Mouse (Mus musculus): ENCODE measurements around the gene Gm49387. TPM values are rescaled to one million over a fixed set of nuclear protein-coding genes. Genes with fewer than 3 reads are reported as not detected.
A peak's percentile ranks its signal among the peaks of the same experiment; 100 is the strongest.

Gm49387 gene
- polyA plus RNA-seq, 1 experiment from 2014 or later: 0.69 TPM

DNA sequence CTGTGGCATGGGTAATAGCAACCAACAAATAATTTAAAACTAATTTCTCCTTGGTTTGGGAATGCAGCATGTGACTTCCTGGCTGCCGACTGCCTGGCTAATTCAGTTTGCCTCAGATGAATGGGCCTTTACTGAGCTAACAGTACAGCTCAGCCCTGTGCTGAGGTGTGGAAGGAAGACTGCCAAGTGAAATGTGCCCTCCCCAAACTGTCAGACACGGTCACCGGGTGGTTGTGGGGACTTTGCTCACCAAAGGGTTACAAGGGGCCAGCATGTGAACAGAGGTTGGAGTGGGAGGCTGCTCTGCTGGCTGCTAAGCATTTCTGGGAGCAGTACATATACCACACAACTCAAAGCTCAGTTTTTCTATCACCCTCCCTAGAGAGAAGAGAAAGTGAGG lies 46.0 kb downstream of the Gm49387 start:
- H3K4me3 ChIP-seq (replicated peaks): no peak overlapping the region
- no peak overlapping the region for H3K27ac ChIP-seq
- WGBS (ENCODE audit: insufficient replicate concordance): 68% methylated on average over 3 of the region's 3 CpGs
- no peaks in the 10 kb centered on the region for H3K36me3 ChIP-seq
- ATAC-seq (ENCODE audit: low read depth) (0 out of 2 replicates have a peak, but pooled peaks have one; percentile 29), DNase-seq (no peak)
- no peaks in the 10 kb centered on the region for H3K4me1 ChIP-seq (replicated peaks)
- no peak overlapping the region for H3K9ac ChIP-seq
- H3K9me3 ChIP-seq (replicated peaks): no peaks in the 10 kb centered on the region
- H3K4me2 ChIP-seq: no peak overlapping the region
- no peaks in the 10 kb centered on the region for H3K27me3 ChIP-seq

DNA sequence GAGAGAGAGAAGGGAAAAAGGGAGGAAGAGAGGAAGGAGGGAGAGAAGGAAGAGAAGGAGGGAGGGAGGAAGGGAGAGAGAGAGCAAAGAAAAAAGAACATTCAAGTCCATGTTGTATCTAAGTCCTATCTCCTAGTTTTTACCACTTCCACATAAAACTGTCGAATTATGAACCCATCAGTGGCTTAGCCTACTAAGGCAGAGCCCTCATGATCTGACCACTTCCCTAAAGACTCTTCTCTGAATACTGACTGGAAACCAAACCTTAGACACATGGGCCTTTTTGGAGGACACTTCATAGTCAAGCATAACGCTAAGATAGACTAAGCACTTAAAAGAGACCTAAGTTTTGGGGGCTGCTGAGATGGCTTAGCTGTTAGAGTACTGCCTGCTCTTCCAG lies 47.6 kb downstream of the Gm49387 start:
- no peak overlapping the region for H3K4me2 ChIP-seq
- H3K4me3 ChIP-seq (replicated peaks): no peak overlapping the region
- no peaks in the 10 kb centered on the region for H3K9me3 ChIP-seq (replicated peaks)
- no peaks in the 10 kb centered on the region for H3K4me1 ChIP-seq (replicated peaks)
- H3K36me3 ChIP-seq: no peaks in the 10 kb centered on the region
- H3K9ac ChIP-seq: no peak overlapping the region
- WGBS (ENCODE audit: insufficient replicate concordance): 22% methylated on average over 2 of the region's 2 CpGs
- no peak for DNase-seq
- no peak for ATAC-seq (ENCODE audit: low read depth)
- H3K27me3 ChIP-seq: no peaks in the 10 kb centered on the region
- H3K27ac ChIP-seq: no peak overlapping the region

DNA sequence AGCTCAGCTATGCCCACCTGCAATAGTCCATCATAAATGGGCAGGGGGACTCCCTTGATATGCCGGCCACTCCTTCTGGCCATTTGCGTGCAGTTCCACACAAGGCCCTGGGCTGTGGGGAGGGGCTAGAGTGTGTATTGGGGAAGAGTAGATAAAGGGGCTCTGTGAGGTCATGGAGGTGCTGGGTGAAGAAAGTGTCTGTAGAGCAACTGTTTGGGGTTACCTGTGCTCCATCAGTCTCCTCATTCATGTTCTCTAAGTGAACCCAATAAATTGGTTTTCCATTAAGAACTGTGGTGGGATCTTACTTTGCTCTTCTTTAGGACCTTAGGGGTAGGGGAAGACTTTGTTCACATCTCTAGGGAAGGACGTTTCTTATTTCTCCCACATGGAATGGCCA lies 49.4 kb downstream of the Gm49387 start, which contains the start of gene Colq:
TSS of gene Colq (minus strand) at position 101 of the 400 bp plus-strand sequence.
- Histone ChIP-seq H3K36me3 (no peaks in the 10 kb centered on the region), H3K4me2 (no peak within 1 kb of the TSS), H3K4me1 (replicated peaks) (no peaks in the 10 kb centered on the region), H3K9ac (no peak within 1 kb of the TSS), H3K4me3 (replicated peaks) (no peak within 1 kb of the TSS), H3K9me3 (replicated peaks) (no peaks in the 10 kb centered on the region), H3K27ac (no peak within 1 kb of the TSS), H3K27me3 (no peaks in the 10 kb centered on the region)
- no peak for DNase-seq
- WGBS (ENCODE audit: insufficient replicate concordance): 70% methylated on average over 3 of the region's 3 CpGs
- ATAC-seq (ENCODE audit: low read depth): no peak

GRCm38 (mm10) chr14:31586451-31586850 lies 54.2 kb downstream of the Gm49387 start:
- no peaks in the 10 kb centered on the region for H3K4me1 ChIP-seq (replicated peaks)
- H3K4me3 ChIP-seq (replicated peaks): no peak overlapping the region
- no peaks in the 10 kb centered on the region for H3K27me3 ChIP-seq
- no peak for DNase-seq
- ATAC-seq (ENCODE audit: low read depth): no peak
- no peak overlapping the region for H3K27ac ChIP-seq
- H3K9ac ChIP-seq: no peak overlapping the region
- no peak overlapping the region for H3K4me2 ChIP-seq
- peaks cover 2% of the 10 kb centered on the region; the same call in 1 of the 2 replicates for H3K9me3 ChIP-seq (replicated peaks)
- H3K36me3 ChIP-seq: no peaks in the 10 kb centered on the region
- 72% methylated on average over 8 of the region's 8 CpGs for WGBS (ENCODE audit: insufficient replicate concordance)

- DNase-seq (no peak), ATAC-seq (ENCODE audit: low read depth) (no peak)
- Histone ChIP-seq H3K9me3 (replicated peaks) (peaks cover 3% of the 10 kb centered on the region; the same call in 1 of the 2 replicates), H3K27ac (no peak overlapping the region), H3K36me3 (no peaks in the 10 kb centered on the region), H3K4me1 (replicated peaks) (no peaks in the 10 kb centered on the region), H3K4me3 (replicated peaks) (no peak overlapping the region), H3K27me3 (no peaks in the 10 kb centered on the region), H3K9ac (no peak overlapping the region), H3K4me2 (no peak overlapping the region)
- 51% methylated on average over 7 of the region's 9 CpGs for WGBS (ENCODE audit: insufficient replicate concordance)
Observed at GRCm38 (mm10) chr14:31583082-31583481, 57.6 kb downstream of the Gm49387 start.

GRCm38 (mm10) chr14:31577966-31578735 lies 62.5 kb downstream of the Gm49387 start:
- Histone ChIP-seq H3K27ac (no peak overlapping the region), H3K27me3 (peaks cover 5% of the 10 kb centered on the region), H3K9me3 (replicated peaks) (peaks cover 3% of the 10 kb centered on the region; the same call in 1 of the 2 replicates), H3K4me2 (no peak overlapping the region), H3K4me1 (replicated peaks) (peaks cover under 1% of the 10 kb centered on the region; the same call in 1 of the 2 replicates), H3K9ac (no peak overlapping the region), H3K36me3 (no peaks in the 10 kb centered on the region), H3K4me3 (replicated peaks) (no peak overlapping the region)
- DNase-seq (no peak), ATAC-seq (ENCODE audit: low read depth) (no peak)
- WGBS (ENCODE audit: insufficient replicate concordance): 59% methylated on average over 9 of the region's 9 CpGs

GRCm38 (mm10) chr14:31576846-31577697 lies 63.6 kb downstream of the Gm49387 start:
- Histone ChIP-seq H3K27ac (no peak overlapping the region), H3K27me3 (peaks cover 5% of the 10 kb centered on the region), H3K4me1 (replicated peaks) (peaks cover 4% of the 10 kb centered on the region; the same call in 1 of the 2 replicates), H3K9me3 (replicated peaks) (peaks cover 3% of the 10 kb centered on the region; the same call in 1 of the 2 replicates), H3K36me3 (no peaks in the 10 kb centered on the region), H3K4me2 (no peak overlapping the region), H3K9ac (no peak overlapping the region), H3K4me3 (replicated peaks) (no peak overlapping the region)
- WGBS (ENCODE audit: insufficient replicate concordance): 24% methylated on average over 10 of the region's 10 CpGs
- ATAC-seq (ENCODE audit: low read depth) (no peak), DNase-seq (no peak)

GRCm38 (mm10) chr14:31575866-31576265 lies 64.8 kb downstream of the Gm49387 start:
- Histone ChIP-seq H3K9me3 (replicated peaks) (no peaks in the 10 kb centered on the region), H3K4me3 (replicated peaks) (no peak overlapping the region), H3K4me2 (no peak overlapping the region), H3K27me3 (peaks cover 5% of the 10 kb centered on the region), H3K9ac (no peak overlapping the region), H3K4me1 (replicated peaks) (peaks cover 10% of the 10 kb centered on the region), H3K27ac (no peak overlapping the region), H3K36me3 (no peaks in the 10 kb centered on the region)
- ATAC-seq (ENCODE audit: low read depth) (no peak), DNase-seq (no peak)
- WGBS (ENCODE audit: insufficient replicate concordance): 69% methylated on average over 9 of the region's 9 CpGs

DNA sequence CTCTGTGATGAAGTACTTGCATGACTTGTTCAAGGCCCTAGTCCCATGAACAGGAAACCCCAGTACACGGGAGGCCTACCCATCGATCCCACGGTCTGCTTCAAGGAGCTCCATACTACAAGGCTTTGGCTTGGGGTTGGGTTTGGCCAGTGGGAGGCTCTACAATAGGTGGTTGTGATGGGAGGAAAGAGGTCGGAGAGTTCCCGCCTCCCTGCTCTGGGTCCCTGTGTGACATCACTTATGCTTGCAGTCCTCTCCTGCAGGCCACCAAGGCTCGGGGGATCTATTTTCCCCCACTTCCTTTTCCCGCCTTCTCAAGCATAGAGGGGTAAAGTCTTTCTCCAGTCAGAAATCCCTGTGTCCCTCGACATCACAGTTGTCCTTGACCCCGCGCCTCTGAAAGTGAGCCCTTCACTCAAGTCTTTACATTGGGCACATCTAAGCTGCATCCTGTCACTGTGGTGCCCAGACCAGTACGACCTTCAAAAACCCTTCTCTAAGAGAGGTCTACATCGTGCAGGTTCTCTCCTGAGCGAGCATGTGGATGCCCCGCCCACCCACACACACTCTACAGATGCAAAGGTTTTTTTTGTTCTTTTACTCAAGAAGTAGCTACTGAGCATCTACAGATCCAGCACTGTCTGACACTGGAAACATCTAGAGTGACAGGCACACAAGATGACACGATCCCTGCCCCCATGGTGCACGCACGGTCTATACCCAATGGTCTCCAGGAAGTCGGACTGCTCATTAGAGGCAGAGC lies 65.6 kb downstream of the Gm49387 start:
- 73% methylated on average over 18 of the region's 18 CpGs for WGBS (ENCODE audit: insufficient replicate concordance)
- Histone ChIP-seq H3K9me3 (replicated peaks) (no peaks in the 10 kb centered on the region), H3K4me2 (no peak overlapping the region), H3K27ac (no peak overlapping the region), H3K4me1 (replicated peaks) (peaks cover 18% of the 10 kb centered on the region), H3K27me3 (peaks cover 5% of the 10 kb centered on the region), H3K36me3 (no peaks in the 10 kb centered on the region), H3K9ac (no peak overlapping the region), H3K4me3 (replicated peaks) (no peak overlapping the region)
- no peak for DNase-seq
- ATAC-seq (ENCODE audit: low read depth): no peak

- H3K4me2 ChIP-seq: no peak overlapping the region
- no peak overlapping the region for H3K4me3 ChIP-seq (replicated peaks)
- H3K9me3 ChIP-seq (replicated peaks): no peaks in the 10 kb centered on the region
- H3K36me3 ChIP-seq: no peaks in the 10 kb centered on the region
- peaks cover 34% of the 10 kb centered on the region for H3K4me1 ChIP-seq (replicated peaks)
- peaks cover 5% of the 10 kb centered on the region for H3K27me3 ChIP-seq
- no peak for DNase-seq
- 58% methylated on average over 9 of the region's 9 CpGs for WGBS (ENCODE audit: insufficient replicate concordance)
- no peak for ATAC-seq (ENCODE audit: low read depth)
- H3K9ac ChIP-seq: no peak overlapping the region
- H3K27ac ChIP-seq: no peak overlapping the region
Observed at GRCm38 (mm10) chr14:31572561-31573175, 68.0 kb downstream of the Gm49387 start.
